Mouse (Mus musculus) adipocyte (in vitro differentiated cells): ENCODE results near the gene Akap6.

Experiments
- DNase-seq: peaks from one replicate; pipeline ENCODE4 v3.0.0-alpha.2; 2016; ENCODE audit warnings: low spot score

Akap6 gene

DNA sequence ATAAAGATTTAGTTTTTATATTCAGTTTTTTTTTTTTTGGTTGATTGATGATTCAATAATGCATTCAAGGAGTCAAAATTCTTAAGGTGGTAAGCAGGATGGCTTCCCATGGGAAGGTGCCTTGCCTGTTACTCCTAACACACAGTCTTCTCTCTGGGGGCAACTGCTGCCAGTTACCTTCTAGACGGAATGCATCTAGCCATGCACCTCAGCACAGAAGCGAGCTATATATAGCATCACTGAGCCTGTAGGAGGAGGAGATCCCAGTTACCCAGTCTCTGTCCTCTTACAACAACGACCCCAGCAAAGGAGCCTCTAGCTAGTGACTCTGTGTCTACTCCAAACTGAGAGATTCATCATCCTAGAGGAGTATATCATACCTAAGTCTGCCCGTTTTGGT, 150.1 kb downstream of the Akap6 start:
- DNase-seq, result no peak

DNA sequence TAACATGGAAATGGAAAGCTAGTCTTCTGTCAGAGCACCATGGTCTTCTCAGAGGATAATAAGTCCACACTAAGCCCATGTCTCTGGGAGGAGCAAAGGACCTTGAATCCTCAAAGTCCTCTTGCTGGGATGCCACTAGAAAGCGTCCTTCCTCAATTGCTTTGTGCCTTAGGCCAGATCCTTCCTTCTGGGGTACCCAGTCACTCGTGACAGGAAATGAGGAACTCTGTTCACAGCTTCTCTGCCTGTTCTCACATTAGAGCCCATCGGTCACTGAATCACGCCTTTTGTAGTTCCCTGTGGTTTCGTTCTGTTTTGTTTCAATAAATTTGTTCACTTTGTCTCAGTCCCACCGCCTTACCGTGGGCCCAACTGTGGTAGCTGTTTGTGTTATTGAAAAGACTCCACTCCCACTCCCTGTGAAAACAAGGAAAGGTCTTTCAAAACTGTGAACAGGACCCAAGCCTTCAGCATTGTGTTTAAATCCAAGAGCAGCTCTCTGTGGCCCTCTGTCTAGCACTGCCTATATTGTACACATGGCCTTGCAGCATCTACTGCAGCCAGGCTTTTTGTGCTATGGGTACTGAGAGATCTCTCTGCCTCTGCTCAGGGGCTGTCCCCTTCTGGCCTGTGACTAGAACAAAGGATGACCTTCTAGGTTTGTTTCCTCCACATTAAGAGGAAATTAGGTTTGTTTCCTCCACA, 151.3 kb downstream of the Akap6 start:
- DNase-seq, result no peak

GRCm38 (mm10) chr12:52851221-52851620, 152.0 kb downstream of the Akap6 start:
- DNase-seq, result no peak

GRCm38 (mm10) chr12:52854236-52854679, 155.1 kb downstream of the Akap6 start:
- no peak for DNase-seq

DNA sequence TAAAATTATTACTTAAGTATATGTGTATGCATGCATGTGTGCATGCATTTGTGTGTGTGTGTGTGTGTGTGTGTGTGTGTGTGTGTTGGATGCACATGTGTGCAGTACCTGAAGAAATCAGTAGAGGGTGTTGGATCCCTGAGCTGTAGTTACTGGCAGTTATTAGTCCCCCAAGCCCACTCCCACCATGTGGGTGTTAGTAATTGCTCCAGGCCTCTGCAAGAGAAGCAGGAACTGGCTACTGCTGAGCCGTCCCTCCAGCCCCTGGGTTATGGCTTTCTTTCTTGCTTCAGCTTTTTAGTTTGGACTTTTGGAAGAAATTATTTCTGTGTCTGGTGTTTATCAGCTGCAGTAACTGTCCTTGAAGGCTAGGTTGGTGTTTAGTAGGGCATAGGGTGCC, 156.9 kb downstream of the Akap6 start:
- DNase-seq, result no peak

DNA sequence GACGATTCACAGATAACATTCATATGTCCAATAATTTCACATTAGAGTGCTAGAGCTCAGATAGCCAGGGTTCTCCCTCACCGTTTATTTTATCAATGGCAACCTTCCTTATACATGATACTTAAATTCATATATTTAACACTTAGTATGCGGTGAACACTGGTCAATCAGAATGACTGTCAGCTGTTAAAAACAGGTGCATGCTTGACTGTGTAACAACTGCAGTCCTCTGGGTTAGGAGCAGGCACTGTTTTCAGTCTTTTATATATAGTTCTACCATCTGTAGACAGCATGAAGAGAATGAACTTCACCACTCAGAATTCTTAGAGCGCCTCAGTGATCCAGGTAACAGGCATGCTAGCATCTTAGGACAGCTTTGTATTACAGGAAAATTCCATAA, 158.1 kb downstream of the Akap6 start:
- DNase-seq, result no peak

- DNase-seq, result no peak
Measured at GRCm38 (mm10) chr12:52861922-52862321, 162.7 kb downstream of the Akap6 start.

- peak; percentile 79 for DNase-seq
Measured at GRCm38 (mm10) chr12:52868000-52868624, 168.9 kb downstream of the Akap6 start.

GRCm38 (mm10) chr12:52871604-52872003, 172.4 kb downstream of the Akap6 start:
- DNase-seq, result no peak

- no peak for DNase-seq
Measured at GRCm38 (mm10) chr12:52874332-52874923, 175.2 kb downstream of the Akap6 start.

GRCm38 (mm10) chr12:52876065-52876464, 176.9 kb downstream of the Akap6 start:
- no peak for DNase-seq

DNA sequence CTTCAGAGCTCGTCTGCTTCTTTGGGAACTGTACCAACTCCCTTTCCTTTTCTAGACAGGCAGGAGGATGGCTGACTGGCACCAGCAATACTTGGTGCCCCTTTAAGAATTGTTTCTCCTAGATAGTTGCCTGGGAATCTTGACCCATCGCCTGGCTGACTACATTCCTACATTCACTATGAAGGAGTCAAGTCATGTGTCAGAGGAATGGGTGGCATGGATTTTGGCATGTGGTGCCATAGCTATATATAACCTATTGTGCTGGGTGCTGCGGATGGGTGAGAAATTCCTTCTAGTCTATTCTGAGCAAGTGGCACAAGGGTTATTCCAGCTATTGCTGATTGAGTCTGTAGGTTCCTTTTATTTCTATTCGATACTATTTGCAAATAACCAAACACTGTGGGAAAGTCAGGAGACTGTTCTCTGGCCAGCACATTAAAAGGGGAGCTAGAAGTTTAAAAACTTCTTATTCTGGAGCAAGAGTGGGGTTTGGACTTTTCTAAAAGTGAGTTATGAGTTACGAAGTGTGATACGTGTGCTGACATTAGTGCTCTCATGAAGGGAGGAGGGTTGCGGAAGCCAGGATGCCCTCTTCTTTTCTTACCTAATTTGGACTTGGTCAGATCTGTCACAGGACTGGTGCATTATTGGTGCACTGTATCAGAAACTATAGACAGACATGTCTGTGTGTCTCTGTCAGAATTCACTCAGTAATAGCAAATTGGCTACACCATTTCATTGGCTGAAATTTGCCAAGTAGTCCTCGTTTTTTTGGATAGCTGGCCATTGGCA, 178.0 kb downstream of the Akap6 start:
- no peak for DNase-seq

GRCm38 (mm10) chr12:52879324-52879723, 180.1 kb downstream of the Akap6 start:
- DNase-seq, result no peak

GRCm38 (mm10) chr12:52892519-52892918, 193.3 kb downstream of the Akap6 start:
- DNase-seq, result no peak

GRCm38 (mm10) chr12:52893656-52894405, 194.6 kb downstream of the Akap6 start:
- peak; percentile 12 for DNase-seq

DNA sequence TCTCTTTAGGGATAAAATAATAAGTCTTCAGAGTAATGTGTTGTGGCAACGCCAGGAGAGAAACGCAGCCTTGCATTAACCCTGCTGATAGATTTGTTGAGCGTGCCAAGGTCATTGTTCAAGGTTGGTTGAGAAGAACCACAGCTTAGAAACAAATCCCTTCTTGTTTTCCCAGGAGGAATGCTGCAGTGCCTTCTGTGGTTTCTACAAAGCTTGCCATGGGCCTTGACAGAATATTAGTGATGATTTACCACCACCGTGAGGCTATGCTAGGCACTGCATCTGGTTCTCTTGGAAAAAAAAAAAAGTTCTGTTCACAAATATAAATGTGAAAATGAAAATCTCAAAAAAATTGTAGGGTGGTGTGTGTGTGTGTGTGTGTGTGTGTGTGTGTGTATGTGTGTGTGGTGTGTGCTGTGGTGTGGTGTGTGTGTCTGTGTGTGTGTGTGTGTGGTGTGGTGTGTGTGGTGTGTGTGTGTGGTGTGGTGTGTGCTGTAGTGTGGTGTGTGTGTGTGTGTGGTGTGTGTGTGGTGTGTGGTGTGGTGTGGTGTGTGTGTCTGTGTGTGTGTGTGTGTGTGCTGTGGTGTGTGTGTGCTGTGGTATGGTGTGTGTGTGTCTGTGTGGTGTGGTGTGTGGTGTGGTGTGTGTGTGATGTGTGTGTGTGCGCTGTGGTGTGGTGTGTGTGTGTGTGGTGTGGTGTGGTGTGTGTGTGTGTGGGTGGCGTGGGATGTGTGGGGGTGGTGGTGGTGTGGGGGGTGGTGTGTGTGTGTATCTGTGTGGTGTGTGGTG, 196.7 kb downstream of the Akap6 start:
- DNase-seq, result peak; percentile 83

DNA sequence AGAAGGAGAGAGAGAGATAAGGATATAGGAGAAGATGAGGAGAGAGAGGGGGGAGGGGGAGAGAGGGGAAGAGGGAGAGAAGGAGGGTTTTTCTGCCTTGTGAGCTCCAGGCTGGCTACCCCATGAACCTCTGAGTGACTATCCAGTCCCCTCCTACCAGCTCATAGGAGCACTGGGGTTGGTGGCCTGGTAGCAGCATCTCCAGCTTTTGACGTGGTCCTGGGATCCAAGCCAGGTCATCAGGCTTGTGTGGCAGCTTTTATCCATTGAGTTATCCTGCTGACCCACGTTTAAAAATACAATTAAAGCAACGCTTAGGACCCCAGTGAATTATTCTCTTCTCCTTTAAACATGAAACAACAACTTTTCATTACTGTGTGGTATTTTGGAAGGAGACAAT, 197.6 kb downstream of the Akap6 start:
- no peak for DNase-seq

- no peak for DNase-seq
Measured at GRCm38 (mm10) chr12:52898130-52898529, 198.9 kb downstream of the Akap6 start.

DNA sequence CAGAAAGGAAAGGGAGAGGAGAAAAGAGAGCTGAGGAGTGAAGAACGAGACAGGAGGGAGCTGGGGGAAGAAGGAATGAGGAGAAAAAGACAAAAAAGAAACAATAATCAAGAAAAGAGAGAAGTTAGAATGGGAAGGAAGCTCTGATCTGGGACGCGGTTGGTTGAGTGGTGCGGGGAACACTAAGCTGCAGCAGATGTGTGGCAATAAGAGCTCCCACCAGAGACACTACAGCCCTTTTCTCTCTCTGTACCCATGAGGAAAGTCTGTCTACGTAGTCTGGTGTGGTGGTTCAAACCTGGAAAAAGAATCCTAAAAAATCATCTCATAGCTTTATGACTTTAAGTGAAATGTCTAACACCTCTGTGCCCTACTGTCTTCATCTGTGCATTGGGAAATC, 204.9 kb downstream of the Akap6 start:
- no peak for DNase-seq

DNA sequence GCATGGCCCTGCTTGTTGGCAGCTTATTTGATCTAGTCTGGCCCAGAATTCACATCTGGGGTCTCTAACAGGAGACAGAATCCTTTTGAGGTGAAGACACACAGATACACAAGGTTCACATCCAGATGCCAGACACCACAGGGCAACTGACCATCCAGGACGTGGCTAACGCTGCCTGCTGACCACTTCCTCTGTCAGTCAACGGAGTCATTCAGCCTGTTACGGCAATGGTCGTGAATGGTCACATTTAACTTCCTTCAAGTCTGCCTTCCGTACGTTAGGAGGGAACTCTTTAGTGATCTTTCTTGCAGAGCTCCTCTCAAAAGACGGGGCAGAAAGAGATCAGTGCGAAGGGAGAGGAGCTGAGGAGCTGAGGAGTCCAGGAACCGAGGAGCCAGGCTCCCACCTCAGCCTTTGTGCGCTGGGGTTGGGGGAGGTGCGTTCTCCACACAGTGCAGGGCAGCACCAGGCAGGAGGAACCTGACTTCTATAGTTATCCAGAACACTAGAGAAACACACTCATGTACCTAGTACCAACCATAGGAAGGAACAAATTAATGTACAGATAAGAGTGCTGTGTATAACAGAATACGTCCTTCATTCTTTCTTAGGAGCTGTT, 209.4 kb downstream of the Akap6 start:
- no peak for DNase-seq

GRCm38 (mm10) chr12:52910345-52910744, 211.2 kb downstream of the Akap6 start:
- DNase-seq, result no peak
